Mouse (Mus musculus) ZHBTc4 (cell line): ENCODE results near the gene Ccdc57.

ENCODE experiments used
- DNase-seq: peaks from one replicate; pipeline ENCODE4 v3.0.0-alpha.2; 2011; ENCODE audit warnings: low read depth, low spot score

The Ccdc57 gene

GRCm38 (mm10) chr11:120822831-120823550, 109.7 kb downstream of the Ccdc57 start:
- peak; percentile 33 for DNase-seq

GRCm38 (mm10) chr11:120822321-120822720, 110.4 kb downstream of the Ccdc57 start:
- DNase-seq = no peak

GRCm38 (mm10) chr11:120821076-120821922, 111.4 kb downstream of the Ccdc57 start:
- DNase-seq = peak; percentile 15

- DNase-seq = peak; percentile 8
Observed at GRCm38 (mm10) chr11:120820546-120820945, 112.1 kb downstream of the Ccdc57 start.

- no peak for DNase-seq
Observed at GRCm38 (mm10) chr11:120819556-120819955, 113.1 kb downstream of the Ccdc57 start.

- no peak for DNase-seq
Observed at GRCm38 (mm10) chr11:120818251-120818650, 114.4 kb downstream of the Ccdc57 start.

- no peak for DNase-seq
Observed at GRCm38 (mm10) chr11:120817358-120817757, 115.3 kb downstream of the Ccdc57 start.

- no peak for DNase-seq
Observed at GRCm38 (mm10) chr11:120812068-120812467, 120.6 kb downstream of the Ccdc57 start.

GRCm38 (mm10) chr11:120808010-120808409, 124.7 kb downstream of the Ccdc57 start:
- DNase-seq = no peak

GRCm38 (mm10) chr11:120805375-120806298, 127.0 kb downstream of the Ccdc57 start:
- DNase-seq = peak; percentile 86

GRCm38 (mm10) chr11:120804769-120805168, 127.9 kb downstream of the Ccdc57 start:
- peak; percentile 63 for DNase-seq

GRCm38 (mm10) chr11:120804274-120804673, 128.4 kb downstream of the Ccdc57 start:
- DNase-seq = no peak

- DNase-seq = peak; percentile 96
Observed at GRCm38 (mm10) chr11:120800061-120800904, 132.4 kb downstream of the Ccdc57 start.

GRCm38 (mm10) chr11:120799316-120799890, 133.3 kb downstream of the Ccdc57 start:
- no peak for DNase-seq

GRCm38 (mm10) chr11:120798244-120798643, 134.4 kb downstream of the Ccdc57 start:
- DNase-seq = no peak

- no peak for DNase-seq
Observed at GRCm38 (mm10) chr11:120796614-120796946, 136.1 kb downstream of the Ccdc57 start.

GRCm38 (mm10) chr11:120795756-120796613, 136.7 kb downstream of the Ccdc57 start, which contains the start of gene Dus1l:
TSS of gene Dus1l (minus strand) at chr11:120796403.
- DNase-seq = peak; percentile 98

GRCm38 (mm10) chr11:120792652-120793051, 140.0 kb downstream of the Ccdc57 start:
- DNase-seq = no peak

GRCm38 (mm10) chr11:120789810-120790209, 142.9 kb downstream of the Ccdc57 start:
- DNase-seq = no peak
